Mouse (Mus musculus): ENCODE data around the gene Gm3072.
"Not testable (repeated sequence)": the region's sequence is repeated elsewhere in the genome, so short reads cannot be mapped to it uniquely, and the experiment has no call there.

Gene Gm3072

DNA sequence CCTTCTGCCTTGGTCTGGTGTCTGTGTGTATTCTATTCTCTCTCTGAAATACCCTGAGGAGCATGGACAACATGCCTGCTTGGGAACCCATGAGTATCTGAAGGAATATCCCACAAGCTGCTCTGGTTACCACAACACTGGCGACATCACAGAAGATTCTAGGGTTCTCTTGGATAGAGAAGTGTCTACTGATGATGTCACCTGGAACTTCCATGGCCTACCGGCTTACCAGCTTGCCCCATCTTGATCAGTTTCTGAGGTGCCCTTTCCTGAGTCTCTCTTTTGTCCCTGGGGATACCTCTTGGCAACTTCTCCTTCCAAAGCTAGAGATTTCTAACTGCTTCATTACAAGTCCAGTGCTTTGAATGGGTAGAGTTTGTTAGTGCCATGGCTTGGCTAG lies at the start of gene Gm3072:
Gm3072 (minus strand) TSS at position 101 of the 400 bp plus-strand sequence.
- not testable (repeated sequence) for ATAC-seq (ENCODE audit: low TSS enrichment)

DNA sequence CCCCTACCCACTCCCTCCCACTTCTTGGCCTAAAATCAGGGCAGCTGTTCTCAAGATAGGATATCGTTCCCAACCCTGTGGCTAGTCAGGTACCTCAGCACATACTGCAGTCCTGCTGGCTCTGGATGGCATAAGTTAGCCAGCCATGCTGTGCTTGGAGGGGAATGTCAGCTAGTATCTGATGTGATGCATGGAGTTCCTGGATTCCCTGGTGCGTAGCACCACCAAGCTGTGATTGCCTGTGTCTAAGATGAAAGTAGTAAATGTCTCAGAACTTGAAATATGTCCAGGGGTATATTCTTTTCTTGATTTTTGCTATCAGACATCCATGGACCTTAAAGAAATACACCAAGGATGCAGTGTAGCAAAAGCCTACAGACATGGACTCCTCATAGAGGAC lies 23.8 kb upstream of the Gm3072 start:
- not testable (repeated sequence) for ATAC-seq (ENCODE audit: low TSS enrichment)

DNA sequence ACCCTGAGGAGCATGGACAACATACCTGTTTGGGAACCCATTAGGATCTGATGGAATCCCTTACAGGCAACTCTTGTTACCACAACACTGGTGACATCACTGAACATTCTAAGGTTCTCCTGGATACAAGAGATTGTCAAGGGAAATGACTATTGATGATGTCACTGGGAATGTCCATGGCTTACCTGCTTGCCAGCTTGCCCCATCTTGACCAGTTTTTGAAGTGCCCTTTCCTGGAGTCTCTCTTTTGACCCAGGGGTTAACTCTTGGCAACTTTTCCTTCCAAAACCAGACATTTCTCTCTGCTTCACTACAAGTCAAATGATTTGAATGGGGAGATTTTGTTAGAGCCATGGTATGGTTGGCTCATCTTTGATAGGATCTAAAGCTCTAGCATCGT lies 22.0 kb upstream of the Gm3072 start, which contains the start of gene Gm3676:
Gm3676 (minus strand) TSS at position 101 of the 400 bp plus-strand sequence.
- not testable (repeated sequence) for ATAC-seq (ENCODE audit: low TSS enrichment)

DNA sequence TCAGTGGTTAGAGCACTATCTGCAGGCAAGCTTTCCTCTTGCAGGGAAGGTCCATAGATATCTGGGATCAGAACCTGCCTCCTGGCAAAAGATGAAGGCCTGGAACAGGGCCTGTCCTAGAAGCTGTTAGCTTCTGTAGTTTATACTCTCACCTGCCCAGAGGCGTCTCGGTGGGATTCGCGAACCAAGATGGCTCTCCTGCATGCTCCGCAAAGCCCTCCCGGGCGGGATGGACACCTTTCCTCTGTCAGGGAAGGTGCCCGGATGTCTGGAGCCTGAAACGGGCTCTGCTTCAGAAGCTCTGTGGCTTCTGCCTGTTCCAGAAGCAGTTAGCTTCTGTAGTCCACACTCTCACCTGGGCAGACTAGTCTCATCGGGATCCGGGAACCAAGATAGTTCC lies 5.7 kb upstream of the Gm3072 start:
- ATAC-seq (ENCODE audit: low TSS enrichment), result not testable (repeated sequence)

DNA sequence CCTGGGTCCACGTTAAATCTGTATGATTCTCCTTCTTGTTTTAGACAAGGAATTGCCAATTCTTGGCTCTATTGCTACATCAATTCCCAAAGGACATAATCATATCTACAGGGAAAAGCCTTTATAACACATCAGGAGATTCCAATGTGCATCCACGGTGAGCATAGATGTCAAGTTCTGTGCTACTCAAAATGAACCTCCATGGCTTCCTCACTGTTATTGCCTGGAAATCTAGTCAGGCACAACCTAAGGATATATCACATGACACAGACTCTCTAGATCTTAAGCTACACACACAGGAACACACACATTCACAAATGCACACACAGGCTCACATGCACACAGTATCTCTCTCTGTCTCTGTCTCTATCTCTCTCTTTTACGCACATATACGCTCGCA lies 1.9 kb downstream of the Gm3072 start:
- not testable (repeated sequence) for ATAC-seq (ENCODE audit: low TSS enrichment)

DNA sequence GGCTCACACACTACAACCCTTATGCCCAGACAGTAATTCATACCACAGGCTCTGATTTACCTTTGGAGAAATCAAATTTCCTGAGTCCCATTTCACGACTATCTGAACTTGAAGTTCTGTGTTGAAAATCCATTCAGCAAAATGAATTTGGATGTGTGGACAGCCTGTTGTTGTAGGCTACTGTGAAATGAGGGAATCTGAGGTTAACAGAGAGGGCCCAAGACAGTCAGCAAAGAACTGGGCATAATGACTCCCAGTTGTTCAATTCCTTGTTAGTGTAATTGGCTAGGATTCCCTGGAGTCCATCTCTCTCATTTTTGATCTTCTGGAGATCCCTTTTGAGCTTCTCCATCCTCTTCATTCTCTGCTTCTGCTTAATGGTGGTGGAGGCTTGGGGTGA lies 13.7 kb downstream of the Gm3072 start:
- not testable (repeated sequence) for ATAC-seq (ENCODE audit: low TSS enrichment)

DNA sequence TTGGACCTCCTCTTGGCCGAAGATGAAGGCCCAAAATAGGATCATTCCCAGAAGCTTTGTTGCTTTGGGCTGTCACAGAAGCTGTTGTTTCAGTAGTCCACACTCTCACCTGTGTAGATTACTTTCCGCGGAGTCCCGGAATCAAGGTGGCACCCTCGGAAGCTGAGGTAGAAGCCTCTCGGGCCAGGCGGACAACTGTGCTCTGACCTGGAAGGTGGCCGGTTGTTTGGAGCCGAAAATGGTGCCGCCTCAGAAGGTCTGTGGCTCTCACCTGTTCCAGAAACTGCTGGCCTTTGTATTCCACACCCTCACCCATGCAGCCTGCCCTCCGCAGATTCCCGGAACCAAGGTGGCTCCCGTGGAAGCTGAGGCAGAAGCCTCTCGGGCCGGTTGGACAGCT lies 23.5 kb downstream of the Gm3072 start:
- not testable (repeated sequence) for ATAC-seq (ENCODE audit: low TSS enrichment)

DNA sequence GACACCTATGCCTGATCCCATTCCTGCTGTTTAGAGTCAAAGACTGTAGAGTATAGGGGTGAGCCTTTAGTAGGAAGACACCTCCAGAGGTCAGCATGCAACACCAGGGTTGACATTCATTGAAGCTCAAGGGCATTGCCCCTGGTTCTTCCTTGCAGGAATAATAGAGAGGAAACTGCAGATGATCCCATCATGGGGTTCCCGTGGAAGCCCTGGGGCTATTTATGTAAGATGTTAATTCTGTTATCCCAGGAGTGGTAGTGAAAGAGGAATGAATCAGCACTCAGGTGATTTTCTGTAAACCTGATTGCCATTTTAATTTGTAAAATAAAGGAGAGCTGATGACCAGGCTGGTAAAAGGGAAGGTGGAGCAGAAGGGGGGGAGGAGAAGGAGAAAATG lies 38.1 kb downstream of the Gm3072 start:
- not testable (repeated sequence) for ATAC-seq (ENCODE audit: low TSS enrichment)

DNA sequence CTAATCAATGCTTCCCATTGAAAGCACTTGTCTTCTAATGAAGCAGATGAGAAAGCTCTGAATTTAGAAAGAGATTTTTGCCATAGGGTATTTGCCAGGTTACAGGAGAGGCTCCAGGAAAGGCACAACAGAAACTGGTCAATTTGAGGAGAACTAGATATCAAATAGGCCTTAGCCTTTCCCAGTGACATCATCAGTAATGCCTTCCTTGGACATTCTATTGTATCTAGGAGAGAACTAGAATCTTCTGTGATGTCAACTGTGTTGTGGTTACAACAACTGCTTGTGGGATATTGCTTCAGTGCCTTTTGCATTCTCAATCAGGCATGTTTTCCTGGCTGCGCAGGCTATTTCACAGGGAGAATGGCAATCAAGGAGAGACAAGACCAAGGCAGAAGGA lies 51.5 kb downstream of the Gm3072 start, which contains the start of gene 1700049E17Rik2:
1700049E17Rik2 (plus strand) TSS at position 301 of the 400 bp plus-strand sequence.
- not testable (repeated sequence) for ATAC-seq (ENCODE audit: low TSS enrichment)
